Mouse (Mus musculus) lung, adult 18-20 months (tissue): Measurements from ENCODE around the gene Dtx4.

Experiments used
- DNase-seq, 2 experiments: peaks; one replicate each; pipeline ENCODE4 v3.0.0; 2022; ENCODE audit warnings: mixed read lengths in 2 of 2

Gene Dtx4

GRCm38 (mm10) chr19:12465530-12466144 lies 35.6 kb downstream of the Dtx4 start:
- no peak for DNase-seq

- DNase-seq, result peak; percentile 81 to 82
Observed at GRCm38 (mm10) chr19:12464674-12465073, 36.6 kb downstream of the Dtx4 start.

GRCm38 (mm10) chr19:12464127-12464526 lies 37.1 kb downstream of the Dtx4 start:
- no peak for DNase-seq

- DNase-seq, result peak; percentile 86 to 87
Observed at GRCm38 (mm10) chr19:12463722-12464035, 37.6 kb downstream of the Dtx4 start.

GRCm38 (mm10) chr19:12462851-12463721 lies 38.2 kb downstream of the Dtx4 start:
- DNase-seq, result no peak

- DNase-seq, result no peak
Observed at GRCm38 (mm10) chr19:12460282-12461249, 40.7 kb downstream of the Dtx4 start, which contains the start of gene Mpeg1. Gene Mpeg1 (plus strand): TSS chr19:12460779.

- no peak for DNase-seq
Observed at GRCm38 (mm10) chr19:12459516-12459915, 41.7 kb downstream of the Dtx4 start.

- no peak for DNase-seq
Observed at GRCm38 (mm10) chr19:12457401-12458066, 43.7 kb downstream of the Dtx4 start.

GRCm38 (mm10) chr19:12445014-12445413 lies 56.2 kb downstream of the Dtx4 start:
- DNase-seq, result peak in 1 of 2 experiments; percentile 55

GRCm38 (mm10) chr19:12442560-12442959 lies 58.7 kb downstream of the Dtx4 start:
- DNase-seq, result no peak

- no peak for DNase-seq
Observed at GRCm38 (mm10) chr19:12440103-12440725, 61.0 kb downstream of the Dtx4 start.

GRCm38 (mm10) chr19:12439581-12439980 lies 61.7 kb downstream of the Dtx4 start:
- no peak for DNase-seq

GRCm38 (mm10) chr19:12435750-12436524 lies 65.3 kb downstream of the Dtx4 start:
- DNase-seq, result peak in 1 of 2 experiments; percentile 13

- peak; percentile 9 to 25 for DNase-seq
Observed at GRCm38 (mm10) chr19:12435011-12435416, 66.2 kb downstream of the Dtx4 start.

GRCm38 (mm10) chr19:12433033-12433432 lies 68.2 kb downstream of the Dtx4 start:
- DNase-seq, result peak; percentile 36 to 60

GRCm38 (mm10) chr19:12427605-12428004 lies 73.6 kb downstream of the Dtx4 start, which contains the start of gene Pfpl:
Gene Pfpl (plus strand): TSS chr19:12427905.
- DNase-seq, result no peak

GRCm38 (mm10) chr19:12427101-12427500 lies 74.2 kb downstream of the Dtx4 start:
- DNase-seq, result no peak

GRCm38 (mm10) chr19:12421680-12422079 lies 79.6 kb downstream of the Dtx4 start:
- no peak for DNase-seq

- DNase-seq, result no peak
Observed at GRCm38 (mm10) chr19:12420555-12420954, 80.7 kb downstream of the Dtx4 start.

- no peak for DNase-seq
Observed at GRCm38 (mm10) chr19:12418312-12418711, 82.9 kb downstream of the Dtx4 start.

GRCm38 (mm10) chr19:12417361-12417760 lies 83.9 kb downstream of the Dtx4 start, which contains the start of gene Olfr1441:
Gene Olfr1441 (plus strand): TSS chr19:12417433.
- DNase-seq, result no peak
